Mouse (Mus musculus): ENCODE data around the gene Slc22a30. TPM values are rescaled to one million over a fixed set of nuclear protein-coding genes. Genes with fewer than 3 reads are reported as not detected.
"Not testable (repeated sequence)": the region's sequence is repeated elsewhere in the genome, so short reads cannot be mapped to it uniquely, and the experiment has no call there.

Gene Slc22a30
- not detected for polyA plus RNA-seq (2017; shearing (Covaris generic))

DNA sequence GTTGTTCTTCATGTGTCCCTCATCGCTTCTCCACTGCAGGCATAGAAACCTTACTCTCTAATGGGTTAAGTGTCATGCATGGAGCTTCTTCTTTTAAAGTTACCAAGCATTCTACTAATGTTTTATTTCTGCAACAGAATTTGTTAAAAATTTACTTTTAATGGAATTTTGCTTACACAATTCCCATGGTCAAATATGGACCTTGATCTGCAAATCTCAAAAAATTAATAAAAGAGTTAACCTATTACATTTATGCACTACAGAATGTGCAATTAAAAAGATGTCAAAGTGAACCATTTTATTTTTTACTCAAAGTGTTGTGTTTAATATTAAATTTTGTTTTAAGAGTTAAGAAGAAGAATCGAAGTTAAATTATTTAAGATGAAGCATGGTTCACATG, at the start of gene Slc22a30:
TSS of gene Slc22a30 (minus strand) at position 101 of the 400 bp plus-strand sequence.
- ATAC-seq = not testable (repeated sequence)

GRCm38 (mm10) chr19:8448321-8448720, 43.4 kb upstream of the Slc22a30 start:
- no peak for ATAC-seq

DNA sequence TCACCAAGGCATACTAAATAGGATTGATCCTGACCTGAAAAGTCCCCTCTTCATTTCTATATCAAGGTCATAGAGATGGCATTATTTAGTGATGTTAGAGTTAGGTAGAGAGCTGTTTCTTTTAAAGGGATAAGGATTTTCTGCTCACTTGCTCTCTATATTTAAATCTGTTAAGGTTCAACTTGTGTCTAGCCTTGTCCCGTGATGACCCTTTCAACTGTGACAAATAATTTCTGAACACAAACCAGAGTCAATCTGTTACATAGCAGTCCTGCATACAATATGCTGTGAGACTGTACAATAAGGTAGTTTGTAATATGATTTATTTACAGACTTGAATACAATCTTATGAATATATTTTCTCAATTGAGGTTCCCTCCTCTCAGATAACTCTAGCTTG, 42.6 kb upstream of the Slc22a30 start:
- no peak for ATAC-seq

- no peak for ATAC-seq
These were observed 26.2 kb upstream of the Slc22a30 start for GRCm38 (mm10) chr19:8431051-8431662.

- ATAC-seq = not testable (repeated sequence)
These were observed 2.5 kb upstream of the Slc22a30 start for GRCm38 (mm10) chr19:8407290-8408021.

Other genes with a start within 250 kb of the Slc22a30 start
- gene Slc22a29, start 186.2 kb downstream of the Slc22a30 start, polyA plus RNA-seq (2017; shearing (Covaris generic)) = under 1 TPM in 1 of 3 experiments, not detected in 2; 0.30 TPM
- gene Slc22a8, start 186.1 kb upstream of the Slc22a30 start, polyA plus RNA-seq (2017; shearing (Covaris generic)) = not detected
- not detected for gene Slc22a6, start 212.9 kb upstream of the Slc22a30 start, polyA plus RNA-seq (2017; shearing (Covaris generic))